Mouse (Mus musculus) CH12.LX (cell line): ENCODE measurements at regions not wholly inside any gene's neighbourhood (a gene's known extent, or its start where the extent isn't known, plus 50 kb on each side); places are given as distances from the start of the nearest gene placed in this dataset.

Experiments used
- DNase-seq: peaks from one replicate; pipeline ENCODE4 v3.0.0-alpha.2; 2013; ENCODE audit errors: extremely low read depth
- H3K27ac ChIP-seq: 2 replicates; pipeline ENCODE4 v1.5.1; 2012; ENCODE audit warnings: low read depth, mild to moderate bottlenecking, control low read depth, moderate library complexity; ENCODE audit not compliant: insufficient read depth
- H3K27me3 ChIP-seq: replicated peaks from 2 replicates; pipeline ENCODE3; 2012; ENCODE audit warnings: inconsistent platforms
- H3K36me3 ChIP-seq, 2 experiments: replicated peaks in 1 of 2; 2 replicates each; pipeline versions ENCODE3 to v1.6.1; 2012; ENCODE audit warnings: inconsistent platforms in 1 of 2, low read length in 1 of 2, mild to moderate bottlenecking in 1 of 2, mixed read lengths in 1 of 2, moderate library complexity in 1 of 2; ENCODE audit not compliant: control insufficient read depth in 1 of 2, insufficient read depth in 1 of 2
- H3K4me1 ChIP-seq, 2 experiments: 2 replicates each; pipeline ENCODE4 v1.6.1; 2012; ENCODE audit warnings: inconsistent platforms in 1 of 2, moderate library complexity in 1 of 2; ENCODE audit not compliant: insufficient read depth in 2 of 2, control insufficient read depth in 1 of 2
- H3K4me2 ChIP-seq: 2 replicates; pipeline ENCODE4 v1.6.1; 2012; ENCODE audit warnings: low read depth, mild to moderate bottlenecking, control low read depth; ENCODE audit not compliant: poor library complexity, insufficient read depth, severe bottlenecking
- H3K4me3 ChIP-seq, 3 experiments: fragments of 150-350 bp in 1 of 3; sonication (generic) in 1 of 3; replicated peaks in 1 of 3; 2 replicates each; pipeline versions ENCODE3 to v1.5.1; 2011 to 2012; ENCODE audit warnings: low read depth in 2 of 3, low read length in 2 of 3, mild to moderate bottlenecking in 2 of 3, moderate library complexity in 2 of 3, control low read depth in 1 of 3, improper control_type of control experiment in 1 of 3, inconsistent platforms in 1 of 3, mixed read lengths in 1 of 3; ENCODE audit not compliant: poor library complexity in 1 of 3
- H3K79me2 ChIP-seq: replicated peaks from 2 replicates; pipeline ENCODE4 v1.6.1; 2012; ENCODE audit warnings: mild to moderate bottlenecking, moderate library complexity; ENCODE audit not compliant: control insufficient read depth, poor library complexity, insufficient read depth, severe bottlenecking; ENCODE audit errors: extremely low read depth
- H3K9ac ChIP-seq: 2 replicates; pipeline ENCODE4 v1.6.1; 2012; ENCODE audit warnings: low read depth, mild to moderate bottlenecking, control low read depth, moderate library complexity; ENCODE audit not compliant: insufficient read depth
- H3K9me3 ChIP-seq: replicated peaks from 2 replicates; pipeline ENCODE3; 2012; ENCODE audit warnings: low read length, inconsistent platforms, mixed read lengths
- E2F4 ChIP-seq: IDR thresholded peaks from 2 replicates; pipeline ENCODE4 v1.6.1; 2011; ENCODE audit warnings: low read depth, low read length, improper control_type of control experiment; ENCODE audit not compliant: insufficient replicate concordance
- ELF1 ChIP-seq: IDR thresholded peaks from 2 replicates; pipeline ENCODE4 v1.6.1; 2014; ENCODE audit warnings: low read depth, mild to moderate bottlenecking, inconsistent platforms, low read length, improper control_type of control experiment
- ETS1 ChIP-seq: conservative IDR thresholded peaks from 2 replicates; pipeline ENCODE4 v1.6.1; 2012; ENCODE audit warnings: low read depth, mild to moderate bottlenecking, inconsistent platforms, low read length, improper control_type of control experiment, moderate library complexity
- HCFC1 ChIP-seq: IDR thresholded peaks from 2 replicates; pipeline ENCODE4 v1.6.1; 2012; ENCODE audit warnings: low read depth, mild to moderate bottlenecking, inconsistent platforms, low read length, improper control_type of control experiment
- IRF4 ChIP-seq: IDR thresholded peaks from 2 replicates; pipeline ENCODE4 v1.6.1; 2014; ENCODE audit warnings: low read depth, mild to moderate bottlenecking, inconsistent platforms, low read length, improper control_type of control experiment
- JUN ChIP-seq: IDR thresholded peaks from 2 replicates; pipeline ENCODE4 v1.6.1; 2011; ENCODE audit warnings: low read depth, mild to moderate bottlenecking, low read length, improper control_type of control experiment, moderate library complexity; ENCODE audit not compliant: insufficient read depth
- JUND ChIP-seq: conservative IDR thresholded peaks from 2 replicates; pipeline ENCODE4 v1.6.1; 2011; ENCODE audit warnings: low read depth, low read length, improper control_type of control experiment
- MAX ChIP-seq: IDR thresholded peaks from 2 replicates; pipeline ENCODE4 v1.6.1; 2011; ENCODE audit warnings: low read length, improper control_type of control experiment
- MAZ ChIP-seq: IDR thresholded peaks from 2 replicates; pipeline ENCODE4 v1.6.1; 2012; ENCODE audit warnings: low read depth, mild to moderate bottlenecking, inconsistent platforms, low read length, improper control_type of control experiment, moderate library complexity
- MXI1 ChIP-seq: IDR thresholded peaks from 2 replicates; pipeline ENCODE4 v1.6.1; 2011; ENCODE audit warnings: mild to moderate bottlenecking, low read depth, low read length, improper control_type of control experiment
- MYC ChIP-seq: IDR thresholded peaks from 2 replicates; pipeline ENCODE4 v1.6.1; 2011; ENCODE audit warnings: low read depth, mild to moderate bottlenecking, improper control_type of control experiment, low read length
- PAX5 ChIP-seq: IDR thresholded peaks from 2 replicates; pipeline ENCODE4 v1.6.1; 2012; ENCODE audit warnings: low read length, inconsistent platforms, mixed read lengths
- POLR2A ChIP-seq: IDR thresholded peaks from 2 replicates; pipeline ENCODE4 v1.6.1; 2011; ENCODE audit warnings: low read depth, mild to moderate bottlenecking, improper control_type of control experiment, low read length
- RAD21 ChIP-seq: IDR thresholded peaks from 2 replicates; pipeline ENCODE4 v1.6.1; 2011; ENCODE audit warnings: low read depth, mild to moderate bottlenecking, low read length, improper control_type of control experiment, moderate library complexity
- RCOR1 ChIP-seq: conservative IDR thresholded peaks from 2 replicates; pipeline ENCODE4 v1.6.1; 2012; ENCODE audit warnings: low read depth, mild to moderate bottlenecking, inconsistent platforms, low read length, improper control_type of control experiment
- SIN3A ChIP-seq: IDR thresholded peaks from 2 replicates; pipeline ENCODE4 v1.6.1; 2012; ENCODE audit warnings: low read length, improper control_type of control experiment, inconsistent platforms
- TBP ChIP-seq: conservative IDR thresholded peaks from 2 replicates; pipeline ENCODE4 v1.6.1; 2011; ENCODE audit warnings: low read depth, low read length, improper control_type of control experiment
- TCF12 ChIP-seq: IDR thresholded peaks from 2 replicates; pipeline ENCODE4 v1.6.1; 2014; ENCODE audit warnings: low read depth, mild to moderate bottlenecking, inconsistent platforms, low read length, improper control_type of control experiment
- ZC3H11A ChIP-seq: IDR thresholded peaks from 2 replicates; pipeline ENCODE4 v1.6.1; 2012; ENCODE audit warnings: low read depth, mild to moderate bottlenecking, inconsistent platforms, low read length, improper control_type of control experiment
- ZMIZ1 ChIP-seq: IDR thresholded peaks from 2 replicates; pipeline ENCODE4 v1.6.1; 2012; ENCODE audit warnings: low read depth, mild to moderate bottlenecking, inconsistent platforms, low read length, improper control_type of control experiment
- ZNF384 ChIP-seq: IDR thresholded peaks from 2 replicates; pipeline ENCODE4 v1.6.1; 2012; ENCODE audit warnings: low read depth, low read length, improper control_type of control experiment, inconsistent platforms
- dilution Hi-C: fragments of 300-500 bp; cut with MboI; formaldehyde crosslinking; loops from 2 replicates; pipeline ENCODE4 v1.14.3; 2020; ENCODE audit warnings: low sequenced_read_pairs; ENCODE audit not compliant: extremely low pct_unique_long_range_greater_than_20kb, extremely low pct_ligation_motif_present
- in situ Hi-C: fragments of 300-500 bp; cut with MboI; formaldehyde crosslinking; loops from 3 replicates; pipeline ENCODE4 v1.14.3; 2019; ENCODE audit warnings: low sequenced_read_pairs, low pct_ligation_motif_present, low pct_unique_long_range_greater_than_20kb, mixed read lengths

- no peaks in the 10 kb centered on the region for H3K27me3 ChIP-seq
- TF ChIP-seq ZMIZ1 (no peak), MAX (peak; percentile 22; the same call in 1 of the 2 replicates)
- in situ Hi-C loops, result no loop called here
- no peaks in the 10 kb centered on the region for H3K79me2 ChIP-seq
- no peak overlapping the region for H3K27ac ChIP-seq
- no peak overlapping the region for H3K4me3 ChIP-seq
- H3K9ac ChIP-seq, result no peak overlapping the region
- no peaks in the 10 kb centered on the region for H3K36me3 ChIP-seq
- dilution Hi-C loops, result no loop called here
- no peaks in the 10 kb centered on the region for H3K4me1 ChIP-seq
- H3K9me3 ChIP-seq, result no peaks in the 10 kb centered on the region
- no peak for DNase-seq
- H3K4me2 ChIP-seq, result no peak overlapping the region
These were observed 161.6 kb downstream of the Gm21897 start for GRCm38 (mm10) chr16:15478876-15479275.

DNA sequence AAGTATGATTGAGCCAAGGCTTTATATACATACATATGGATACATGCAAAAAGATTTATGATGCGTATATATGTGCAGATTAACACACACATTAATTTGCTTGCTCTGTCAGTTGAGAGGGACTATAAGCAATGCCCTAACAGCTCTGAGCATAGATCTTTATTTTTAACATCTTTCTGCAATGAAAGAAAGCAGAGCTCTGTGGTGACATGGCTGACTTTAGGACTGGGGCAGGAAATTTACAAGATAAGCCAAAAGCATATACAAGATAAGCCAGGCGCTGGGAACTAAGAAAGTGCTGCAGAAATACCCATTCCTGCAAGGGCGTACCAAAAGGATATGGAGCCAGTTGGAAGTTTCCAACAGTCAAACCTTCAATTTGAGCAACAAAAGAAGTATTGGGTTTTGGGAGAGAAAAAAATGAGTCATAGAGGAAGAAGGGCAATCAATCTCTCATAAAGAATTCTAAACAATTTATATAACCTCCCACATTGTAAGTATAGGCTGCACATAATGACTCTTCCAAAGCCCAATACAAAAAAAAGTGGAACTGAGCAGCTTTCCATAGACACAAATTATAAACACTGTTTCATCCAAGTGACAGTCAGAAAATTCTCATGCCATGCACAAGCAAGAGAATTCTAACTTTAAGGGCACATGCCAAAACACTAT lies 174.2 kb downstream of the Gm21897 start:
- no peak for DNase-seq
- H3K9me3 ChIP-seq, result no peaks in the 10 kb centered on the region
- dilution Hi-C loops (no loop called here), in situ Hi-C loops (no loop called here)
- no peak for TF ChIP-seq JUND
- TF ChIP-seq RCOR1, result no peak
- no peak for TF ChIP-seq MXI1
- no peak for TF ChIP-seq TCF12
- no peak for TF ChIP-seq JUN
- TF ChIP-seq ZC3H11A, result no peak
- TF ChIP-seq IRF4, result no peak
- TF ChIP-seq SIN3A, result no peak
- no peak for TF ChIP-seq POLR2A
- no peak for TF ChIP-seq HCFC1
- no peak for TF ChIP-seq PAX5
- no peak for TF ChIP-seq MYC
- TF ChIP-seq MAZ, result no peak
- TF ChIP-seq TBP, result no peak
- no peaks in the 10 kb centered on the region for H3K36me3 ChIP-seq
- no peaks in the 10 kb centered on the region for H3K27me3 ChIP-seq
- H3K9ac ChIP-seq, result no peak overlapping the region
- no peaks in the 10 kb centered on the region for H3K4me1 ChIP-seq
- no peak overlapping the region for H3K4me3 ChIP-seq
- H3K79me2 ChIP-seq, result no peaks in the 10 kb centered on the region
- no peak overlapping the region for H3K27ac ChIP-seq
- H3K4me2 ChIP-seq, result no peak overlapping the region

DNA sequence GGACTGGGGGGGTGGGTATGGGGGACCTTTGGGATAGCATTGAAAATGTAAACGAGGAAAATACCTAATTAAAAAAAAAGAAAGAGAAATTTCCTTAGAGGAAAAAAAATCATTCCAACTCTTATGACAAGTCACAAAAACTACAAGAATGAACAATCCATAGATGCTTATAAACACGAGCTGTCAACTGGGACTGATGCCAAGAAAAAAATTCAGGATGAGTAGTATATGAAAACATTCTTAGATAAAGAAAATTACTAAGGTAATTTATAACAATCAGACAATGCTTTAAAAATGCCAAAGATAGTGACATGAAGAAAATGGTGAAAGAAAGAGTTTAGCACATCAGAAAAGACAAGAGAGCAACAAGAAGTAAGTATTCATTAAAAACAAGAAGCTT lies 176.0 kb downstream of the Gm21897 start:
- DNase-seq, result no peak
- Histone ChIP-seq H3K4me2 (no peak overlapping the region), H3K79me2 (no peaks in the 10 kb centered on the region), H3K36me3 (no peaks in the 10 kb centered on the region), H3K4me1 (no peaks in the 10 kb centered on the region), H3K4me3 (no peak overlapping the region), H3K9me3 (no peaks in the 10 kb centered on the region), H3K9ac (no peak overlapping the region), H3K27ac (no peak overlapping the region), H3K27me3 (no peaks in the 10 kb centered on the region)
- in situ Hi-C loops (no loop called here), dilution Hi-C loops (no loop called here)
- TF ChIP-seq HCFC1, result no peak
- no peak for TF ChIP-seq IRF4
- TF ChIP-seq ETS1, result no peak
- TF ChIP-seq E2F4, result no peak
- no peak for TF ChIP-seq ZNF384
- TF ChIP-seq RAD21, result no peak
- no peak for TF ChIP-seq SIN3A
- TF ChIP-seq MAZ, result no peak
- TF ChIP-seq ELF1, result no peak
